Mouse (Mus musculus): Measurements from ENCODE around the gene Pigt.

Pigt gene

GRCm38 (mm10) chr2:164496847-164497690 is at the start of gene Pigt:
Gene Pigt (plus strand): TSS chr2:164497520.
- peak; percentile 91 to 97 for DNase-seq (ENCODE audit: inconsistent age in 2 of 2, low spot score in 1 of 2)

GRCm38 (mm10) chr2:164448140-164448539 is 49.2 kb upstream of the Pigt start:
- no peak for DNase-seq (ENCODE audit: inconsistent age in 2 of 2, low spot score in 1 of 2)

- no peak for DNase-seq (ENCODE audit: inconsistent age in 2 of 2, low spot score in 1 of 2)
Observed at GRCm38 (mm10) chr2:164448921-164449320, 48.4 kb upstream of the Pigt start.

- peak in 1 of 2 experiments; percentile 28 for DNase-seq (ENCODE audit: inconsistent age in 2 of 2, low spot score in 1 of 2)
Observed at GRCm38 (mm10) chr2:164449341-164450042, 47.8 kb upstream of the Pigt start.

- peak in 1 of 2 experiments; percentile 5 for DNase-seq (ENCODE audit: inconsistent age in 2 of 2, low spot score in 1 of 2)
Observed at GRCm38 (mm10) chr2:164452000-164452676, 45.2 kb upstream of the Pigt start.

- DNase-seq (ENCODE audit: inconsistent age in 2 of 2, low spot score in 1 of 2) = no peak
Observed at GRCm38 (mm10) chr2:164453047-164453757, 44.1 kb upstream of the Pigt start.

- DNase-seq (ENCODE audit: inconsistent age in 2 of 2, low spot score in 1 of 2) = no peak
Observed at GRCm38 (mm10) chr2:164453887-164454500, 43.3 kb upstream of the Pigt start.

- DNase-seq (ENCODE audit: inconsistent age in 2 of 2, low spot score in 1 of 2) = peak; percentile 75 to 90
Observed at GRCm38 (mm10) chr2:164454846-164455245, 42.5 kb upstream of the Pigt start.

- peak; percentile 76 to 81 for DNase-seq (ENCODE audit: inconsistent age in 2 of 2, low spot score in 1 of 2)
Observed at GRCm38 (mm10) chr2:164455421-164456190, 41.7 kb upstream of the Pigt start.

- peak in 1 of 2 experiments; percentile 70 for DNase-seq (ENCODE audit: inconsistent age in 2 of 2, low spot score in 1 of 2)
Observed at GRCm38 (mm10) chr2:164456413-164456812, 40.9 kb upstream of the Pigt start.

- DNase-seq (ENCODE audit: inconsistent age in 2 of 2, low spot score in 1 of 2) = peak in 1 of 2 experiments; percentile 83
Observed at GRCm38 (mm10) chr2:164456864-164457300, 40.4 kb upstream of the Pigt start, which contains the start of gene Sys1. Gene Sys1 (plus strand): TSS chr2:164456964.

- peak in 1 of 2 experiments; percentile 58 for DNase-seq (ENCODE audit: inconsistent age in 2 of 2, low spot score in 1 of 2)
Observed at GRCm38 (mm10) chr2:164457942-164458341, 39.4 kb upstream of the Pigt start.

- peak; percentile 85 to 92 for DNase-seq (ENCODE audit: inconsistent age in 2 of 2, low spot score in 1 of 2)
Observed at GRCm38 (mm10) chr2:164458535-164458934, 38.8 kb upstream of the Pigt start.

- DNase-seq (ENCODE audit: inconsistent age in 2 of 2, low spot score in 1 of 2) = peak; percentile 98 to 99
Observed at GRCm38 (mm10) chr2:164460745-164461551, 36.4 kb upstream of the Pigt start, which contains the start of gene Gm20458. Gene Gm20458 (plus strand): TSS chr2:164460967.

GRCm38 (mm10) chr2:164465161-164465560 is 32.2 kb upstream of the Pigt start:
- DNase-seq (ENCODE audit: inconsistent age in 2 of 2, low spot score in 1 of 2) = no peak

GRCm38 (mm10) chr2:164466787-164467186 is 30.5 kb upstream of the Pigt start:
- no peak for DNase-seq (ENCODE audit: inconsistent age in 2 of 2, low spot score in 1 of 2)

- peak; percentile 52 to 87 for DNase-seq (ENCODE audit: inconsistent age in 2 of 2, low spot score in 1 of 2)
Observed at GRCm38 (mm10) chr2:164470254-164470653, 27.1 kb upstream of the Pigt start.

- no peak for DNase-seq (ENCODE audit: inconsistent age in 2 of 2, low spot score in 1 of 2)
Observed at GRCm38 (mm10) chr2:164473624-164474023, 23.7 kb upstream of the Pigt start, which contains the start of gene Trp53tg5. Gene Trp53tg5 (minus strand): TSS chr2:164473724.
